ENCODE assay signal across 13 mouse cellular contexts in genomic region chr15:36900940-36901339, GRCm38 (mm10).
DNase-seq lines count a peak whose midpoint lies in the region; ATAC-seq and TF ChIP-seq lines count a peak whose summit lies in the region.
"Had no signal": no experiment of that assay in that cellular context is flagged by ENCODE, and none has a peak within 500 bp of the region (broad histone marks: within the 10 kb centered on the region; RNA-seq: fewer than 3 reads in every experiment).

No protein-coding gene starts in this region.

- H3K4me1 ChIP-seq in forebrain, embryonic 10.5 days, result peaks cover 36% of the 10 kb centered on the region
- peaks cover 11% of the 10 kb centered on the region; the same call in 1 of the 2 replicates for H3K4me1 ChIP-seq in forebrain, embryonic 14.5 days (ENCODE audit: control insufficient read depth, insufficient read depth, low read length)
- H3K4me1 ChIP-seq in lung, postnatal 0 days (ENCODE audit: insufficient read depth, low read depth, low read length), result peaks cover 10% of the 10 kb centered on the region
- peaks cover 16% of the 10 kb centered on the region for H3K4me1 ChIP-seq in hindbrain, postnatal 0 days (ENCODE audit: insufficient read depth, low read length)
- H3K4me1 ChIP-seq in olfactory bulb, adult 2 months (ENCODE audit: control insufficient read depth, insufficient read depth, low read length), result peaks cover 25% of the 10 kb centered on the region

- TF ChIP-seq POLR2A in olfactory bulb, adult 2 months (IDR thresholded peaks at IDR 0.05; ENCODE audit: insufficient read depth, low read depth, low read length), result no peak

- H3K9me3 ChIP-seq in forebrain, embryonic 10.5 days, result no peaks in the 10 kb centered on the region
- no peaks in the 10 kb centered on the region for H3K9me3 ChIP-seq in forebrain, embryonic 14.5 days (replicated peaks; ENCODE audit: control insufficient read depth, low read length)
- H3K9me3 ChIP-seq in lung, postnatal 0 days (ENCODE audit: low read length), result no peaks in the 10 kb centered on the region
- no peaks in the 10 kb centered on the region for H3K9me3 ChIP-seq in hindbrain, postnatal 0 days (ENCODE audit: low read length)
- H3K9me3 ChIP-seq: heart, embryonic 15.5 days had no signal

- no peak overlapping the region for H3K4me2 ChIP-seq in forebrain, embryonic 14.5 days (ENCODE audit: low read length)
- no peak overlapping the region for H3K4me2 ChIP-seq in lung, postnatal 0 days (replicated peaks; ENCODE audit: low read depth, low read length)
- H3K4me2 ChIP-seq in hindbrain, postnatal 0 days (ENCODE audit: low read depth, low read length), result no peak overlapping the region
- H3K4me2 ChIP-seq: heart, embryonic 15.5 days had no signal

- 0 out of 2 replicates have a peak, but pooled peaks have one; percentile 19 for TF ChIP-seq CTCF in lung, postnatal 0 days (IDR thresholded peaks at IDR 0.05)
- TF ChIP-seq CTCF in hindbrain, postnatal 0 days (IDR thresholded peaks at IDR 0.05; ENCODE audit: low read depth), result no peak
- TF ChIP-seq CTCF in olfactory bulb, adult 2 months (IDR thresholded peaks at IDR 0.05; ENCODE audit: insufficient read depth, low read depth, low read length), result no peak

- H3K27me3 ChIP-seq in forebrain, embryonic 10.5 days (ENCODE audit: poor library complexity, severe bottlenecking), result 0 out of 2 replicates have a peak, but pooled peaks cover 7% of the 10 kb centered on the region
- no peaks in the 10 kb centered on the region for H3K27me3 ChIP-seq in forebrain, embryonic 14.5 days (replicated peaks; ENCODE audit: control insufficient read depth, insufficient read depth, low read length)
- H3K27me3 ChIP-seq in lung, postnatal 0 days (replicated peaks; ENCODE audit: insufficient read depth, low read length), result no peaks in the 10 kb centered on the region
- no peaks in the 10 kb centered on the region for H3K27me3 ChIP-seq in hindbrain, postnatal 0 days (ENCODE audit: insufficient read depth, low read length)
- H3K27me3 ChIP-seq: heart, embryonic 15.5 days had no signal

- H3K9ac ChIP-seq in forebrain, embryonic 14.5 days (ENCODE audit: low read length), result no peak overlapping the region
- H3K9ac ChIP-seq in lung, postnatal 0 days (replicated peaks; ENCODE audit: low read depth), result no peak overlapping the region
- H3K9ac ChIP-seq in hindbrain, postnatal 0 days (replicated peaks; ENCODE audit: low read length), result no peak overlapping the region
- H3K9ac ChIP-seq: heart, embryonic 15.5 days; lung, embryonic 14.5 days had no signal

- ATAC-seq in forebrain, embryonic 14.5 days, result no peak
- no peak for ATAC-seq in lung, postnatal 0 days
- ATAC-seq in hindbrain, postnatal 0 days, result 0 out of 2 replicates have a peak, but pooled peaks have one; percentile 5

- no peaks in the 10 kb centered on the region for H3K36me3 ChIP-seq in forebrain, embryonic 10.5 days (replicated peaks)
- no peaks in the 10 kb centered on the region for H3K36me3 ChIP-seq in forebrain, embryonic 14.5 days (ENCODE audit: control insufficient read depth, insufficient read depth, low read length)
- H3K36me3 ChIP-seq in lung, postnatal 0 days (ENCODE audit: insufficient read depth, low read length), result no peaks in the 10 kb centered on the region
- H3K36me3 ChIP-seq in hindbrain, postnatal 0 days (ENCODE audit: insufficient read depth, low read length), result no peaks in the 10 kb centered on the region
- H3K36me3 ChIP-seq: heart, embryonic 15.5 days had no signal

- 64% methylated on average over 2 of the region's 2 CpGs for WGBS in forebrain, embryonic 10.5 days
- WGBS in forebrain, embryonic 14.5 days, result 68% methylated on average over 2 of the region's 2 CpGs
- 50% methylated on average over 2 of the region's 2 CpGs for WGBS in lung, postnatal 0 days
- 61% methylated on average over 2 of the region's 2 CpGs for WGBS in hindbrain, postnatal 0 days
- WGBS in olfactory bulb, adult 2 months, result 49% methylated on average over 2 of the region's 2 CpGs

- no peak for DNase-seq in forebrain, embryonic 10.5 days (ENCODE audit: extremely low spot score, low spot score)
- DNase-seq in forebrain, embryonic 14.5 days (ENCODE audit: low spot score), result no peak
- no peak for DNase-seq in lung, postnatal 0 days (ENCODE audit: low spot score)
- DNase-seq in lung, postnatal 4 days, result no peak
- DNase-seq in hindbrain, postnatal 0 days (ENCODE audit: low spot score), result no peak
- DNase-seq in layer of hippocampus, postnatal 10 days (ENCODE audit: low spot score in 2 of 2), result no peak
- DNase-seq in embryo, embryonic 10 days (ENCODE audit: low spot score), result no peak
- DNase-seq: adrenal gland, postnatal 25 days; lung, embryonic 14.5 days; thymus, postnatal 25 days had no signal

- no peak overlapping the region for H3K4me3 ChIP-seq in forebrain, embryonic 10.5 days
- no peak overlapping the region for H3K4me3 ChIP-seq in forebrain, embryonic 14.5 days (ENCODE audit: low read depth, low read length)
- H3K4me3 ChIP-seq in lung, postnatal 0 days (ENCODE audit: low read depth, low read length), result no peak overlapping the region
- H3K4me3 ChIP-seq in hindbrain, postnatal 0 days (ENCODE audit: low read length), result no peak overlapping the region
- no peak overlapping the region for H3K4me3 ChIP-seq in olfactory bulb, adult 2 months (ENCODE audit: insufficient read depth, low read depth, low read length)
- H3K4me3 ChIP-seq: heart, embryonic 15.5 days; myocyte had no signal

- no peak for TF ChIP-seq EP300 in lung, postnatal 0 days (IDR thresholded peaks at IDR 0.05)

- H3K27ac ChIP-seq in forebrain, embryonic 10.5 days, result peak overlapping the region; percentile 59; the same call in 1 of the 2 replicates
- no peak overlapping the region for H3K27ac ChIP-seq in forebrain, embryonic 14.5 days (ENCODE audit: low read depth, low read length)
- H3K27ac ChIP-seq in lung, postnatal 0 days (ENCODE audit: low read length), result no peak overlapping the region
- H3K27ac ChIP-seq in hindbrain, postnatal 0 days, result no peak overlapping the region
- H3K27ac ChIP-seq in olfactory bulb, adult 2 months (ENCODE audit: insufficient read depth, low read depth, low read length), result peak overlapping the region; percentile 48; the same call in 1 of the 2 replicates
- H3K27ac ChIP-seq: heart, embryonic 15.5 days had no signal

Comparison
In these comparisons a context has a peak if more than half of its experiments do, and no peak if none do; other contexts are left out.
1. H3K27ac ChIP-seq: peak in forebrain, embryonic 10.5 days (single experiment) and olfactory bulb, adult 2 months (single experiment); none in forebrain, embryonic 14.5 days (single experiment), lung, postnatal 0 days (single experiment) and hindbrain, postnatal 0 days (single experiment).